Mouse (Mus musculus): ENCODE results near the gene Mafb. TPM values are rescaled to one million over a fixed set of nuclear protein-coding genes. Genes with fewer than 3 reads are reported as not detected.

Mafb gene
- 21.9 and 30.8 TPM in 2 replicates for polyA plus RNA-seq (2015; fragmentation: Nextera tagmentation; extraction: Ambion mirVana)

- H3K9ac ChIP-seq, result peak within 1 kb of the TSS; percentile 59
- peaks cover 57% of the 10 kb centered on the region for H3K27me3 ChIP-seq
- peak; percentile 90 for ATAC-seq (ENCODE audit: low FRiP score, low read depth)
- H3K27ac ChIP-seq (replicated peaks), result peak within 1 kb of the TSS; percentile 82
- WGBS, result 0% methylated on average over 33 of the region's 37 CpGs
- no peaks in the 10 kb centered on the region for H3K36me3 ChIP-seq
- H3K4me3 ChIP-seq, result peak within 1 kb of the TSS; percentile 54
- H3K4me2 ChIP-seq, result peak within 1 kb of the TSS; percentile 98
- H3K4me1 ChIP-seq (replicated peaks), result peaks cover 49% of the 10 kb centered on the region
- no peaks in the 10 kb centered on the region for H3K9me3 ChIP-seq
These were observed at the start of gene Mafb for GRCm38 (mm10) chr2:160366980-160367338. Gene Mafb (minus strand): TSS chr2:160367065.

DNA sequence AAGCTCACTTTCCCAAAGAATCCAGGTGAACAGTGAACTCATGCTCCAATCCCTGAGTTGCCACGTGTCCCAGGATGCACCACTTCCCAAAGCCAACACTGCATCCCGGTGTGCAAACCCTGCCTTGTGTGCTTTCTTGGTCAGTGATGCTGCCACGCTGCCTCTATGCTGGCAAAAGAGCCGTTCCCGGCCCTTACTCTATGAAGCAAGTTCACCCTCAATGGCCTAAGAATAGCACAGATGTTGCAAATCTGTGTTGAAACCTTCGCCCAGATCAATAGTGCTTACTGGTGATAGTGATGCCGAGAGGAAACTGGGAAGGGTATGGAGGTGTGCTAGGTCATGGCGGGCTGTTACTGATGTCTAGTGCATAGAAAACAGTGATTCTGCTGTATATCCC, 48.3 kb upstream of the Mafb start:
- WGBS, result 94% methylated on average over 8 of the region's 8 CpGs
- Histone ChIP-seq H3K4me2 (no peak overlapping the region), H3K9me3 (no peaks in the 10 kb centered on the region), H3K9ac (no peak overlapping the region), H3K4me3 (no peak overlapping the region), H3K36me3 (no peaks in the 10 kb centered on the region), H3K27ac (replicated peaks) (no peak overlapping the region), H3K27me3 (no peaks in the 10 kb centered on the region), H3K4me1 (replicated peaks) (no peaks in the 10 kb centered on the region)
- no peak for ATAC-seq (ENCODE audit: low FRiP score, low read depth)

DNA sequence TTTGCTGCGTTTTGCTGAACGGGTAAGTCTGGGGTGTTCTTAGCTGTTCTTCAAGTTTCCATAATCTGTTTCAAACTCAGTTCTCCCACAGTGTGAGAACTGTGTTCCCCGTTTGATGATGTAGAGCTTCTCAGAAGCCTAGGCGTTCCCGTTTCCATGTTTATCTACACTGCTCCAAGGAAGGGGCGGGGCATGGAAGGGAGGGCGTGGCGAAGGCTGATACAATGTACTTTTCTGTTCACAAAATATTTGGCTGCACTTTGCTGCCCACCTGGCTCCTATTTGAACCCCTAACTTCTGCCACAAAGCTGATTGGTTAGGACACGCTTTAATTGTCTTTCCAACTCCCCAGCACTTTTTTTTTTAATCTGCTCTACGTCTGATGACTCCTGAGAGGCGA, 47.9 kb upstream of the Mafb start:
- no peak overlapping the region for H3K4me3 ChIP-seq
- no peak overlapping the region for H3K4me2 ChIP-seq
- 93% methylated on average over 11 of the region's 11 CpGs for WGBS
- no peaks in the 10 kb centered on the region for H3K36me3 ChIP-seq
- ATAC-seq (ENCODE audit: low FRiP score, low read depth), result no peak
- H3K9me3 ChIP-seq, result no peaks in the 10 kb centered on the region
- no peaks in the 10 kb centered on the region for H3K4me1 ChIP-seq (replicated peaks)
- no peak overlapping the region for H3K27ac ChIP-seq (replicated peaks)
- no peaks in the 10 kb centered on the region for H3K27me3 ChIP-seq
- H3K9ac ChIP-seq, result no peak overlapping the region

- ATAC-seq (ENCODE audit: low FRiP score, low read depth), result no peak
- no peaks in the 10 kb centered on the region for H3K36me3 ChIP-seq
- H3K4me3 ChIP-seq, result no peak overlapping the region
- no peak overlapping the region for H3K9ac ChIP-seq
- H3K27me3 ChIP-seq, result no peaks in the 10 kb centered on the region
- H3K9me3 ChIP-seq, result no peaks in the 10 kb centered on the region
- WGBS, result 99% methylated on average over 5 of the region's 5 CpGs
- no peak overlapping the region for H3K4me2 ChIP-seq
- no peaks in the 10 kb centered on the region for H3K4me1 ChIP-seq (replicated peaks)
- no peak overlapping the region for H3K27ac ChIP-seq (replicated peaks)
These were observed 47.1 kb upstream of the Mafb start for GRCm38 (mm10) chr2:160413982-160414381.

- H3K27ac ChIP-seq (replicated peaks), result no peak overlapping the region
- H3K9me3 ChIP-seq, result no peaks in the 10 kb centered on the region
- 46% methylated on average over 12 of the region's 12 CpGs for WGBS
- no peak overlapping the region for H3K9ac ChIP-seq
- H3K4me3 ChIP-seq, result no peak overlapping the region
- no peaks in the 10 kb centered on the region for H3K4me1 ChIP-seq (replicated peaks)
- no peaks in the 10 kb centered on the region for H3K27me3 ChIP-seq
- H3K4me2 ChIP-seq, result no peak overlapping the region
- no peaks in the 10 kb centered on the region for H3K36me3 ChIP-seq
- no peak for ATAC-seq (ENCODE audit: low FRiP score, low read depth)
These were observed 46.2 kb upstream of the Mafb start for GRCm38 (mm10) chr2:160413055-160413454.

DNA sequence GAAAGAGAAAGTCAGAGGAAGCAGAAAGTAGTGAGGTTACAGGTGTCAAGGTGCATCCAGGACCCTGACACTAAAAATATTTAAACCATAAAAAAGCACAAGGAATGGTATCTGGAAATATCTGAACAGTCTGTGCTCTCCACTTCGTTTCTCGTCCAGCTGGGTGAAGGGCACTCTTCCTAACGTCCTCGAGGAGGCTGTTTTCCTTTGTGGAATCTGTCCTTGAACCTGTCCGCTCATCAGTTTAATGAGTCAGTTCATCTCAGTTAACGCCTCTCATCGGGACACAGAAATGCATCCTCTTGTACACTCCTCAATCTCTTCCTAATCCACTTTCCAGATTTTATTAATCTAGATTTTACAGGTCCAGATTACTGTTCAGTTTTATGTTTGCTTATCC, 44.6 kb upstream of the Mafb start:
- no peak overlapping the region for H3K4me2 ChIP-seq
- no peak for ATAC-seq (ENCODE audit: low FRiP score, low read depth)
- no peak overlapping the region for H3K27ac ChIP-seq (replicated peaks)
- H3K36me3 ChIP-seq, result no peaks in the 10 kb centered on the region
- 0 out of 2 replicates have a peak, but pooled peaks cover 6% of the 10 kb centered on the region for H3K27me3 ChIP-seq
- no peaks in the 10 kb centered on the region for H3K9me3 ChIP-seq
- H3K4me3 ChIP-seq, result no peak overlapping the region
- H3K4me1 ChIP-seq (replicated peaks), result no peaks in the 10 kb centered on the region
- no peak overlapping the region for H3K9ac ChIP-seq
- 81% methylated on average over 7 of the region's 7 CpGs for WGBS

DNA sequence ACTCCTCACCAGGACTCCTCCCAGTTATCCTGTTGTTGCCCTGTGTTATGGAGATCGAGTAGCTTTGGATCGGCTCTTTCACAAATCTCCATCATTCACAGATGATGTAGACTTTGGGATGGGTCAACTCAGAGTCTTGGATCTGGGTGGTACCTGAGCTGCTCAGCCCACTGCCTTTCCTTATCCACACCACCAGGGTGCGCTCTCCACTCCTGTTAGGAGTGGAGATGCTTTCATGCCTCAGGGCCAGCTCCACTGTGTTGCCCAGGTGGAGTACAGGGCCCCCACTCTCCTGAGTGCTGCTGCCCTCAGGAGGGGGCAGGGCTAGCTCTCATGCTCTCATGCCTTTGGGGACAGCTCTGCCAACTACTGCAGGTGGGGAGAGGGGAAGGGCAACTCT, 40.9 kb upstream of the Mafb start:
- no peak overlapping the region for H3K4me3 ChIP-seq
- no peak overlapping the region for H3K9ac ChIP-seq
- no peak overlapping the region for H3K4me2 ChIP-seq
- no peaks in the 10 kb centered on the region for H3K36me3 ChIP-seq
- no peaks in the 10 kb centered on the region for H3K9me3 ChIP-seq
- WGBS, result 87% methylated on average over 3 of the region's 3 CpGs
- no peaks in the 10 kb centered on the region for H3K4me1 ChIP-seq (replicated peaks)
- H3K27ac ChIP-seq (replicated peaks), result no peak overlapping the region
- no peak for ATAC-seq (ENCODE audit: low FRiP score, low read depth)
- H3K27me3 ChIP-seq, result 0 out of 2 replicates have a peak, but pooled peaks cover 7% of the 10 kb centered on the region

- no peak overlapping the region for H3K9ac ChIP-seq
- H3K27me3 ChIP-seq, result peaks cover 10% of the 10 kb centered on the region
- ATAC-seq (ENCODE audit: low FRiP score, low read depth), result no peak
- H3K4me1 ChIP-seq (replicated peaks), result peaks cover 8% of the 10 kb centered on the region; the same call in 1 of the 2 replicates
- no peaks in the 10 kb centered on the region for H3K9me3 ChIP-seq
- H3K27ac ChIP-seq (replicated peaks), result no peak overlapping the region
- 84% methylated on average over 12 of the region's 12 CpGs for WGBS
- no peak overlapping the region for H3K4me2 ChIP-seq
- no peaks in the 10 kb centered on the region for H3K36me3 ChIP-seq
- H3K4me3 ChIP-seq, result no peak overlapping the region
These were observed 30.9 kb upstream of the Mafb start for GRCm38 (mm10) chr2:160397747-160398146.

GRCm38 (mm10) chr2:160394735-160395134, 27.9 kb upstream of the Mafb start:
- H3K27ac ChIP-seq (replicated peaks), result no peak overlapping the region
- no peak overlapping the region for H3K4me2 ChIP-seq
- no peak for ATAC-seq (ENCODE audit: low FRiP score, low read depth)
- WGBS, result 59% methylated on average over 7 of the region's 7 CpGs
- peaks cover 5% of the 10 kb centered on the region; the same call in 1 of the 2 replicates for H3K27me3 ChIP-seq
- no peaks in the 10 kb centered on the region for H3K36me3 ChIP-seq
- no peaks in the 10 kb centered on the region for H3K9me3 ChIP-seq
- H3K4me1 ChIP-seq (replicated peaks), result peaks cover 8% of the 10 kb centered on the region; the same call in 1 of the 2 replicates
- no peak overlapping the region for H3K4me3 ChIP-seq
- no peak overlapping the region for H3K9ac ChIP-seq

DNA sequence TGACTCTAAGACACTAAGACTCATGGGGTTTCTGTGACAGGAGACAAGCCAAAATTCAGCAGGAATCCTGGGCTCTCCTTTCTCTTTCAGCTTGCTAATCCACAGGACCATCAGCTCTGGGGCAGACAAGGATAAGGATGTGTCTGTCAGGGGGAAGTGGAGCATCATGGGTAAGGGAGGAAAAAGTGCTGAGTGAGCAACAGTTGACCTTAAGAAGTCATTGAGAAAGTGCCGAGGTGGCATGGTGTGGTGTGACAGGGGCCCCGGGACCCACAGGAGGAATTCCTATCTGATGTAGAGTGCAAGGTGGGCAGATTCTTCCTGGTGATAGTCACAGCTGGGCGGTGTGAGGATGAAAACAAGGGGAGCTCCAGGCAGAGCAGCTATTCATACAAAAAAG, 25.8 kb upstream of the Mafb start:
- Histone ChIP-seq H3K27me3 (peaks cover 10% of the 10 kb centered on the region), H3K4me3 (no peak overlapping the region), H3K27ac (replicated peaks) (no peak overlapping the region), H3K9ac (no peak overlapping the region), H3K36me3 (no peaks in the 10 kb centered on the region), H3K9me3 (no peaks in the 10 kb centered on the region), H3K4me2 (no peak overlapping the region), H3K4me1 (replicated peaks) (0 out of 2 replicates have a peak, but pooled peaks cover 8% of the 10 kb centered on the region)
- WGBS, result 76% methylated on average over 3 of the region's 3 CpGs
- ATAC-seq (ENCODE audit: low FRiP score, low read depth), result no peak

DNA sequence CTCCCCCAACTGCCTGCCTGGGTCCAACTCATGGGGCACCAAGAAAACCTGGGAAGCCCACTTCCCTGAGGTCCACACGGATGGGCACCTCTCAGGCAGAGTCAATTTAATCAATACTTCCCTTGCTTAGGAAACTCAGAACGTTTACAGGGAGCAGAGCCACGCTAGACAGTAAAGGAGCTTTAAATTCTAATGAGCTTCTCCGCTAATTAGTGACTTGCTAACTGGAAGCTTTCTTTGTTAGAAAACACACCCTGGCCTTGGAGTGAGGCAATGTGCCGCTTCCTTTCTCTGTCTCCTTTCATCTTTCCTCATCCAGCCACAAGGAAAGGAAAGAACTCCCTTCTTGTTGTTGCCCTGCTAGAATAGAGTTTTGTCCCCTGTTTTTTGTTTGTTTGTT, 21.7 kb upstream of the Mafb start:
- peaks cover 34% of the 10 kb centered on the region for H3K27me3 ChIP-seq
- H3K27ac ChIP-seq (replicated peaks), result no peak overlapping the region
- H3K9me3 ChIP-seq, result no peaks in the 10 kb centered on the region
- H3K4me1 ChIP-seq (replicated peaks), result no peaks in the 10 kb centered on the region
- no peaks in the 10 kb centered on the region for H3K36me3 ChIP-seq
- H3K4me3 ChIP-seq, result no peak overlapping the region
- no peak for ATAC-seq (ENCODE audit: low FRiP score, low read depth)
- no peak overlapping the region for H3K4me2 ChIP-seq
- 25% methylated on average over 5 of the region's 5 CpGs for WGBS
- no peak overlapping the region for H3K9ac ChIP-seq

DNA sequence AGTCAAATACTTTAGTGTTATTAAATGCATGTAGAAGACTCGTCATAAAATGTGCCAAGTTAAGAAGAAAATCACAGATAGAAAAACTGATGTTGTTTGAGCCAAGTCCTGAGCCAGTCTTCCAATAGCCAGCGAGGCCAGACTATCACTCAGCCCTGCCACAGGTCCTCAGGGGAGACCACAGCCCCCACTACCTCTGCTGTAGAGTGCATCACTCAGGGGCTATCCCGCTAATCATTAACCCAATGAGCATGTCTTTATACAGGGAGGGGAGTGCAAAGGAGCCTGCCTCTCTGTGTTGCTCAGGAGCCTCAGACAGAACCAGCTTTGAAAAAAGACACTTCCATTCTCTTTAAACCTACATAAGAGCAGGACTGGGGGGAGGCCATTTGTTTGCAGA, 16.6 kb upstream of the Mafb start:
- H3K27ac ChIP-seq (replicated peaks), result no peak overlapping the region
- no peak for ATAC-seq (ENCODE audit: low FRiP score, low read depth)
- H3K4me3 ChIP-seq, result no peak overlapping the region
- H3K9ac ChIP-seq, result no peak overlapping the region
- 39% methylated on average over 3 of the region's 3 CpGs for WGBS
- no peaks in the 10 kb centered on the region for H3K9me3 ChIP-seq
- H3K4me1 ChIP-seq (replicated peaks), result no peaks in the 10 kb centered on the region
- H3K36me3 ChIP-seq, result no peaks in the 10 kb centered on the region
- H3K27me3 ChIP-seq, result peaks cover 60% of the 10 kb centered on the region
- H3K4me2 ChIP-seq, result no peak overlapping the region

GRCm38 (mm10) chr2:160378271-160378670, 11.4 kb upstream of the Mafb start:
- no peaks in the 10 kb centered on the region for H3K9me3 ChIP-seq
- no peak for ATAC-seq (ENCODE audit: low FRiP score, low read depth)
- no peak overlapping the region for H3K4me3 ChIP-seq
- WGBS, result 42% methylated on average over 4 of the region's 4 CpGs
- no peak overlapping the region for H3K27ac ChIP-seq (replicated peaks)
- H3K9ac ChIP-seq, result no peak overlapping the region
- no peaks in the 10 kb centered on the region for H3K36me3 ChIP-seq
- H3K4me2 ChIP-seq, result no peak overlapping the region
- peaks cover 78% of the 10 kb centered on the region for H3K27me3 ChIP-seq
- peaks cover 5% of the 10 kb centered on the region; the same call in 1 of the 2 replicates for H3K4me1 ChIP-seq (replicated peaks)
